Mouse (Mus musculus): Measurements from ENCODE around the gene Utp14a. TPM values are rescaled to one million over a fixed set of nuclear protein-coding genes. Genes with fewer than 3 reads are reported as not detected.

Utp14a gene
- total RNA-seq, 2 experiments from 2014 or later: 17.4 to 23.0 TPM

- DNase-seq (ENCODE audit: low spot score in 2 of 2): no peak
Observed at GRCm38 (mm10) chrX:48310706-48311517, 54.2 kb downstream of the Utp14a start.

GRCm38 (mm10) chrX:48311727-48312126, 55.1 kb downstream of the Utp14a start:
- DNase-seq (ENCODE audit: low spot score in 2 of 2): no peak

GRCm38 (mm10) chrX:48314530-48315079, 57.9 kb downstream of the Utp14a start:
- DNase-seq (ENCODE audit: low spot score in 2 of 2): peak; percentile 53 to 64

- no peak for DNase-seq (ENCODE audit: low spot score in 2 of 2)
Observed at GRCm38 (mm10) chrX:48317444-48317843, 60.8 kb downstream of the Utp14a start.

- no peak for DNase-seq (ENCODE audit: low spot score in 2 of 2)
Observed at GRCm38 (mm10) chrX:48318194-48318593, 61.5 kb downstream of the Utp14a start.

Other genes starting within 250 kb of the Utp14a start
- gene Apln, start 222.0 kb upstream of the Utp14a start, total RNA-seq (2021): 1 to 10 TPM; 9.4 to 10.0 TPM
- gene Xpnpep2, start 148.1 kb upstream of the Utp14a start, total RNA-seq (2021): 1 to 10 TPM; 1.5 to 7.1 TPM
- gene Sash3, start 110.4 kb upstream of the Utp14a start, total RNA-seq (2021): 1 to 10 TPM; 1.8 to 2.6 TPM
- gene Zdhhc9, start 48.0 kb upstream of the Utp14a start, total RNA-seq (2021): 10 to 100 TPM; 20.3 to 23.4 TPM
- 10 to 100 TPM; 12.4 to 12.6 TPM for gene Bcorl1, start 84.5 kb downstream of the Utp14a start, total RNA-seq (2021)
- gene Elf4, start 206.3 kb downstream of the Utp14a start, total RNA-seq (2021): 10 to 100 TPM; 25.0 to 28.6 TPM